Mouse (Mus musculus) spleen, postnatal 14 days (tissue): ENCODE results near the gene Guca1b.

Source experiments
- DNase-seq, 2 experiments: peaks; one replicate each; pipeline ENCODE4 v3.0.0; 2021 to 2022; ENCODE audit warnings: low spot score in 2 of 2

Gene Guca1b

DNA sequence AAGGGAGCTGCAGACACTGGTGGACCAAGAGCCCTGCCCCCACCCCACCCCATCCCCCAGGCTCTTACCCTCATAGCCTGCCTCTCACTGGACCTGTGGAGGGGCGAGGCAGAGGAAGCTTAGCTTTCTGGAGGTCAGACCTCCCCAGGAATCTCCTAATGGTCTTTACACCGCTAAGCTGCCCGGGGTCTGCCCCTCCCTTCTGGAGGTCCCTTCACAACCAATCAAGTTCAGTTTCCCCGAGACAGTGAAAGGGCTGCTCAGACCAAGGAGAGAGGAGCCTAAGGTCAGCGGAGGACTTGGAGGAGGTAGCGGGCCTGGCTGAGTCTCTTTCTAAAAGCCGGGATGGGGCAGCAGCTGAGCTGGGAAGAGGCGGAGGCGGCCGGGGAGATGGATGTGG lies at the start of gene Guca1b:
TSS of gene Guca1b (plus strand) at position 249 of the 400 bp plus-strand sequence.
- DNase-seq, result no peak

- DNase-seq, result no peak
Measured at GRCm38 (mm10) chr17:47343121-47343520, 42.1 kb upstream of the Guca1b start.

- DNase-seq, result no peak
Measured at GRCm38 (mm10) chr17:47349721-47350319, 35.4 kb upstream of the Guca1b start.

- peak in 1 of 2 experiments; percentile 46 for DNase-seq
Measured at GRCm38 (mm10) chr17:47359964-47360363, 25.2 kb upstream of the Guca1b start.

GRCm38 (mm10) chr17:47361343-47361742 lies 23.9 kb upstream of the Guca1b start:
- no peak for DNase-seq

- DNase-seq, result peak; percentile 54 to 77
Measured at GRCm38 (mm10) chr17:47368401-47369086, 16.6 kb upstream of the Guca1b start, which contains the start of gene Mrps10. Gene Mrps10 (plus strand): TSS chr17:47368887.

- DNase-seq, result no peak
Measured at GRCm38 (mm10) chr17:47369087-47369443, 16.1 kb upstream of the Guca1b start.

- peak in 1 of 2 experiments; percentile 58 for DNase-seq
Measured at GRCm38 (mm10) chr17:47371451-47371850, 13.7 kb upstream of the Guca1b start.

GRCm38 (mm10) chr17:47373991-47374390 lies 11.2 kb upstream of the Guca1b start:
- no peak for DNase-seq

DNA sequence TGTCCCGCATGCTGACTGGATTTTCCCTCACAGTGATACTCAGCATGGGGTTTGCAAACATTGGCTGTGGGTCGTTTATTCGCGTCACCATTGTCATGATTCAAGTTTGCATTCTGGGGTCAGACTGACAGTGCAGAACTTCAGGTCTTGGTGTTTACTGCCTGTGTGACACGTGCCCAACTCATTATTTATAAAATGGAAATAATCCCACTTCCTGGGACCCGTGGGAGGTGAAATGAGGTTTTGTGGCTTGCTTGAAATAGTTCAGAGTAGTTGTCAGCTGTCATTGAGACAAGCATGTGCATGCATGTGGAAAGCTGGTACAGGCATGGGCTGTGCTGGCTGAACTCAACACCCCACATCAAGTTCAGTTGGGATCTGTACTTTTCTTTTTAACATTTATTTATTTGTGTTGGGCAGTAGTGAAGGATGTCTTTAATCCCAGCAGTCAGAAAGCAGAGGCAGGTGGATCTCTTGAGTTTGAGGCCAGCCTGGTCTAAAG lies 8.4 kb upstream of the Guca1b start:
- no peak for DNase-seq

DNA sequence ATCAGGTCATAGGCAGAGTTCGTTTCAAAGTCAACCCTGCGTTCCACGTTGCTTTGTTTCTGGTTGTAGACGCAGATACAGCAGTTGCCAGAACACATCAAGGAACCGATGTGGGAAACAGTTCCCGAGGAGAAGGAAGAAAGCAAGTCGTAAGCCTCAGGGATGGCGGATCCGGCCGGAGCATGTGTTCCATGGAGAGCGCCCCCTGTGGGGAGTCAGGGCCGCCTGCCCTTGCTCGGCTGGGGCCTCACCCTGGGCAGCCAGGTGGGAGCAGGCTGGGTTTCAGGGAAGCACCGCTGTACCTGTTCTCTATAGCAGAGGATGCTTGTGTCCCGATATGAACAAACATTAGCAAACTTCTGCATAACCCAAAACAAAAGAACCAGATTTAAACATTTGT lies 7.1 kb upstream of the Guca1b start:
- DNase-seq, result no peak

- DNase-seq, result no peak
Measured at GRCm38 (mm10) chr17:47381917-47382316, 3.3 kb upstream of the Guca1b start.

- DNase-seq, result no peak
Measured at GRCm38 (mm10) chr17:47383266-47383665, 1.9 kb upstream of the Guca1b start.

DNA sequence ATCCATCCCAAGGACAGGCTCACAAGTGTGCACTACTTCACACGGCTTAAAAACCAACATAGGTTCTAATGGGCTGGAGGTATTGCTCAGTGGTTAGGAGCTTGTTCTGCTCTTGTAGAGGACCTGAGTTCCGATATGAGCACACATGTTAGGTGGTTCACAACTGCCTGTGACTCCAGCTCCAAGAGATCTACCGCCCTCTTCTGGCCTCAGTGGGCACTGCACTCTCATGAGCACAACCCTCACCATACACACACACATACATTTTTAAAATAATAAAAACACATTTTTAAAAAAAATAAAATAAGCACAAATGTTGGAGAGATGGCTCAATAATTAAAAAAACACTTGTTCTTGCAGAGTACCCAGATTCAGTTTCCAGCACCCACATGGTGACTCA lies 1.1 kb upstream of the Guca1b start:
- no peak for DNase-seq

- peak; percentile 29 to 64 for DNase-seq
Measured at GRCm38 (mm10) chr17:47386649-47387048, 1.5 kb downstream of the Guca1b start.

- no peak for DNase-seq
Measured at GRCm38 (mm10) chr17:47394223-47394869, 9.2 kb downstream of the Guca1b start.

DNA sequence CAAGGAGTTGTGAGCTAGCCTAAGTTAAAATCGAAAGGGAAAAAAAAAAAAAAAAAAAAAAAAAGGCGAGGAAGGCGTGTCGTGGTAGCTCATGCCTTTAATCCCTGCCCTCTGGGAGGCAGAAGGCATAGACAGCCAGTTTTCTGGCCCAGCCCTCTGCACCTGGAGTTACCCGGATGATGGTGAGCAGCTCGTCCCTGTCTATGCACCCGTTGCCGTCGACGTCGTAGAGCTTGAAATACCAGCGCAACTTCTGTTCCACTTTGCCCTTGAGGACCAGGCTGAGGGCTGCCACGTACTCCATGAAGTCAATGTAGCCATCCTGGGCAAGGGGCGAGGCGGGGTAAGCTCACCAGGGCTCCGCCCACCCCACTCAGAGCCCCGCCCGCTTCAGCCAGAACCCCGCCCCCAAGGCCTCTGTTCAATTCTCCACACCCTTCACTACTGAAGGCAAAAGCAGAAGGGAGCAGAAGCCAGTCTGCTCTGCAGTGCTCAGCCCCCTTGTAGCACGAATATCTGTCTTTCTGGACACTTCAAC lies 10.3 kb downstream of the Guca1b start:
- peak in 1 of 2 experiments; percentile 23 for DNase-seq

GRCm38 (mm10) chr17:47399091-47399490 lies 13.9 kb downstream of the Guca1b start:
- DNase-seq, result no peak

- DNase-seq, result no peak
Measured at GRCm38 (mm10) chr17:47400451-47400850, 15.3 kb downstream of the Guca1b start, which contains the start of gene Guca1a. Gene Guca1a (minus strand): TSS chr17:47400584.

GRCm38 (mm10) chr17:47407717-47408557 lies 22.7 kb downstream of the Guca1b start:
- no peak for DNase-seq

GRCm38 (mm10) chr17:47408558-47408898 lies 23.3 kb downstream of the Guca1b start:
- peak in 1 of 2 experiments; percentile 45 for DNase-seq
